Mouse (Mus musculus): ENCODE results near the gene Serpina1e. TPM values are rescaled to one million over a fixed set of nuclear protein-coding genes. Genes with fewer than 3 reads are reported as not detected.
A peak's percentile ranks its signal among the peaks of the same experiment; 100 is the strongest.

Gene Serpina1e
- total and polyA plus RNA-seq, 3 experiments, result not detected

DNA sequence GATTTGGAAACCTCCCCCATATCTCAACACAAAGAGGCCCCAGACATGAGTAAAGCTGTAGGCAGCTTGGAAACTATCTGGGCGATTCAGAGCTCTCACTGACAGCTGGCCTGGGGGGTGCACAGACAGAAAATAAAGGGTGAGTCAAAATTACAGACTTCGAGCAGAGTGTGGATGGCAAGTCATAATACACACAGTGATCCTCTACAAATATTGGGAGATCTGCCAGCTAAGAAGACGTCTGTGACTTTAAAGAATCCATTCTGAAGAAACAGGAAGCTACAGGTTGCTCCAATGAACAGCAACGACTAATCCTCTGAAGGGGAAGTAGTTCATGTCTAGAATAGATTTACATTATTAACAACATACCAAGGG lies 44.5 kb upstream of the Serpina1e start:
- no peaks in the 10 kb centered on the region for H3K9me3 ChIP-seq (replicated peaks; ENCODE audit: insufficient read depth, low read length)
- no peaks in the 10 kb centered on the region for H3K27me3 ChIP-seq (ENCODE audit: control insufficient read depth in 1 of 2, insufficient read depth in 2 of 2, low read length in 2 of 2)
- DNase-seq (ENCODE audit: low read depth, low spot score), result peak; percentile 50
- TF ChIP-seq POLR2AphosphoS5 (IDR thresholded peaks at IDR 0.05; ENCODE audit: borderline replicate concordance, low read depth, low read length), result no peak
- no peak for TF ChIP-seq HCFC1 (IDR thresholded peaks at IDR 0.05; ENCODE audit: low read depth, low read length)
- no peak for TF ChIP-seq MEF2A (IDR thresholded peaks at IDR 0.05; ENCODE audit: extremely low read depth, insufficient replicate concordance, low read depth, low read length, poor library complexity, severe bottlenecking)
- no peak for TF ChIP-seq MAFK (IDR thresholded peaks at IDR 0.05; ENCODE audit: borderline replicate concordance, low read depth, low read length)
- no peak for TF ChIP-seq ZNF384 (IDR thresholded peaks at IDR 0.05; ENCODE audit: low read depth, low read length)
- TF ChIP-seq MYC (IDR thresholded peaks at IDR 0.05; ENCODE audit: low read depth, low read length), result no peak
- no peak for TF ChIP-seq POLR2AphosphoS2 (IDR thresholded peaks at IDR 0.05; ENCODE audit: low read length)
- TF ChIP-seq NELFE (IDR thresholded peaks at IDR 0.05; ENCODE audit: low read depth, low read length), result no peak
- TF ChIP-seq TCF12 (IDR thresholded peaks at IDR 0.05; ENCODE audit: low read depth, low read length), result no peak
- no peak for TF ChIP-seq TBP (IDR thresholded peaks at IDR 0.05; ENCODE audit: low read depth, low read length)
- TF ChIP-seq GATA1 (IDR thresholded peaks at IDR 0.05; ENCODE audit: low read depth, low read length), result no peak
- no peak for TF ChIP-seq CHD1 (IDR thresholded peaks at IDR 0.05; ENCODE audit: low read depth, low read length)
- TF ChIP-seq ETS1 (IDR thresholded peaks at IDR 0.05; ENCODE audit: low read depth, low read length), result no peak
- TF ChIP-seq TAL1 (IDR thresholded peaks at IDR 0.05; ENCODE audit: low read length), result no peak
- H3K79me2 ChIP-seq (ENCODE audit: control insufficient read depth, insufficient read depth, low read length, poor library complexity), result no peaks in the 10 kb centered on the region
- H3K36me3 ChIP-seq (ENCODE audit: control insufficient read depth in 1 of 2, insufficient read depth in 2 of 2, low read length in 2 of 2), result no peaks in the 10 kb centered on the region
- no peaks in the 10 kb centered on the region for H3K4me1 ChIP-seq (ENCODE audit: control insufficient read depth in 1 of 2, insufficient read depth in 2 of 2, low read length in 2 of 2)
- H3K9ac ChIP-seq (ENCODE audit: control insufficient read depth, low read depth, low read length, poor library complexity, severe bottlenecking), result no peak overlapping the region
- H3K4me3 ChIP-seq (ENCODE audit: control insufficient read depth in 1 of 2, insufficient read depth in 1 of 2, low read depth in 2 of 2, low read length in 2 of 2), result no peak overlapping the region
- H3K27ac ChIP-seq (ENCODE audit: control insufficient read depth, low read depth, low read length), result peak overlapping the region; percentile 85

DNA sequence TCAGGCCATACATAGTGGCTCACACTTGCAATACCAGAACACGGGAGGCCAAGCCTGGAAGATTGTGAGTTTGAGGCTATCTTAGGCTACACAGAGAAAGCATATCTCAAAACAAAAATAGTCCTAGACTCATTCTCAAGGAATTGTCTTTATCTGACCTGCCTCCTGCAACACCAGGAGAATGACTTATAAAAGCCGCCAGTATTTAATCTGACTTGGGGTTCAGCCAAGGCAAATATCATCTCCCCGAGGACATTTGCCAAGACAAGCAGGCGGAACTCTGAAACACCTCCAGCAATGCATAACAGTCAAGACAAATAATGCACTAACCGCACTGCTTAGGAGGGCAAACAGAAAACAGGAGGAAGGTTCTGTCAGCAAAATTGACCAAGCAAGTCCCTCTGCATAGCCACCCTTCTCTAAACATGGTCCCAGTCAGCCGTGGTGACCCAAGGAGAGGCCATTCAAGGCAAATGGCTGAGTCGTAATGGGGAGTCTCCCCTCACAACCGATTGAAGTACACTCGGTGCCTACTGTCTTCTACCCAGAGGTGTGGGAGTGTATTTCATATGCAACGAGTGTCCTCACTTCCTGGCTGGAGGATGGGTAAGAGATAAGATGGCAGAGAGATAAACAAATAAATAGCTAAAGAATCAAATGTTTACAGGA lies 43.9 kb upstream of the Serpina1e start:
- H3K79me2 ChIP-seq (ENCODE audit: control insufficient read depth, insufficient read depth, low read length, poor library complexity), result no peaks in the 10 kb centered on the region
- peak overlapping the region; percentile 85 for H3K27ac ChIP-seq (ENCODE audit: control insufficient read depth, low read depth, low read length)
- H3K36me3 ChIP-seq (ENCODE audit: control insufficient read depth in 1 of 2, insufficient read depth in 2 of 2, low read length in 2 of 2), result no peaks in the 10 kb centered on the region
- H3K9me3 ChIP-seq (replicated peaks; ENCODE audit: insufficient read depth, low read length), result no peaks in the 10 kb centered on the region
- no peaks in the 10 kb centered on the region for H3K27me3 ChIP-seq (ENCODE audit: control insufficient read depth in 1 of 2, insufficient read depth in 2 of 2, low read length in 2 of 2)
- H3K9ac ChIP-seq (ENCODE audit: control insufficient read depth, low read depth, low read length, poor library complexity, severe bottlenecking), result peak overlapping the region; percentile 11; the same call in 1 of the 2 replicates
- DNase-seq (ENCODE audit: low read depth, low spot score), result peak; percentile 52
- H3K4me1 ChIP-seq (ENCODE audit: control insufficient read depth in 1 of 2, insufficient read depth in 2 of 2, low read length in 2 of 2), result no peaks in the 10 kb centered on the region
- no peak for TF ChIP-seq MAZ (IDR thresholded peaks at IDR 0.05; ENCODE audit: low read depth, low read length)
- TF ChIP-seq E2F4 (IDR thresholded peaks at IDR 0.05; ENCODE audit: borderline replicate concordance, low read depth, low read length), result no peak
- TF ChIP-seq GATA1 (IDR thresholded peaks at IDR 0.05; ENCODE audit: low read depth, low read length), result peak; percentile 50
- peak; percentile 22 to 64; a peak in 3 of 4 replicates for TF ChIP-seq EP300 (IDR thresholded peaks at IDR 0.05; ENCODE audit: low read depth in 1 of 2, low read length in 2 of 2)
- no peak for TF ChIP-seq BHLHE40 (IDR thresholded peaks at IDR 0.05; ENCODE audit: borderline replicate concordance, low read depth, low read length)
- TF ChIP-seq MYB (IDR thresholded peaks at IDR 0.05; ENCODE audit: low read depth, low read length), result no peak
- no peak for TF ChIP-seq POLR2A (IDR thresholded peaks at IDR 0.05; ENCODE audit: control insufficient read depth in 1 of 2, insufficient read depth in 1 of 2, low read depth in 1 of 2, low read length in 2 of 2, poor library complexity in 1 of 2)
- TF ChIP-seq MEF2A (IDR thresholded peaks at IDR 0.05; ENCODE audit: extremely low read depth, insufficient replicate concordance, low read depth, low read length, poor library complexity, severe bottlenecking), result no peak
- TF ChIP-seq RAD21 (IDR thresholded peaks at IDR 0.05; ENCODE audit: low read depth, low read length), result no peak
- TF ChIP-seq ETS1 (IDR thresholded peaks at IDR 0.05; ENCODE audit: low read depth, low read length), result peak; percentile 56; the same call in 1 of the 2 replicates
- TF ChIP-seq RCOR1 (IDR thresholded peaks at IDR 0.05; ENCODE audit: low read depth, low read length), result no peak
- no peak overlapping the region for H3K4me3 ChIP-seq (ENCODE audit: control insufficient read depth in 1 of 2, insufficient read depth in 1 of 2, low read depth in 2 of 2, low read length in 2 of 2)

Measured in MEL (cell line).